Mouse (Mus musculus) heart, embryonic 15.5 days (tissue): ENCODE measurements around the gene Zfp422. TPM values are rescaled to one million over a fixed set of nuclear protein-coding genes. Genes with fewer than 3 reads are reported as not detected.
"Not testable (repeated sequence)": the region's sequence is repeated elsewhere in the genome, so short reads cannot be mapped to it uniquely, and the experiment has no call there.

Experiments
- ATAC-seq: fragments of 200-750 bp; cut with Nextera tagmentation; replicated peaks from 2 replicates; pipeline ENCODE4 v1.8.0; 2017; ENCODE audit warnings: low read depth, moderate TSS enrichment; ENCODE audit not compliant: insufficient number of reproducible peaks, insufficient read depth, low FRiP score
- H3K27ac ChIP-seq: fragments of 300-500 bp; sonication (generic); 2 replicates; pipeline ENCODE4 v1.5.1; 2015; ENCODE audit warnings: mild to moderate bottlenecking, inconsistent platforms
- H3K27me3 ChIP-seq: fragments of 300-500 bp; sonication (generic); 2 replicates; pipeline ENCODE4 v1.6.1; 2015; ENCODE audit warnings: inconsistent platforms
- H3K36me3 ChIP-seq: fragments of 300-500 bp; sonication (generic); 2 replicates; pipeline ENCODE4 v1.6.1; 2015; ENCODE audit warnings: mild to moderate bottlenecking, inconsistent platforms
- H3K4me1 ChIP-seq: fragments of 300-500 bp; sonication (generic); replicated peaks from 2 replicates; pipeline ENCODE4 v1.6.1; 2015; ENCODE audit warnings: inconsistent platforms
- H3K4me2 ChIP-seq: fragments of 300-500 bp; sonication (generic); 2 replicates; pipeline ENCODE4 v1.6.1; 2015; ENCODE audit warnings: inconsistent platforms, mild to moderate bottlenecking, moderate library complexity
- H3K4me3 ChIP-seq: fragments of 300-500 bp; sonication (generic); 2 replicates; pipeline ENCODE4 v1.5.1; 2015; ENCODE audit warnings: mild to moderate bottlenecking, inconsistent platforms
- H3K9ac ChIP-seq: fragments of 300-500 bp; sonication (generic); 2 replicates; pipeline ENCODE4 v1.6.1; 2015; ENCODE audit warnings: mild to moderate bottlenecking, inconsistent platforms
- H3K9me3 ChIP-seq: fragments of 300-500 bp; sonication (generic); replicated peaks from 2 replicates; pipeline ENCODE4 v1.6.1; 2016; ENCODE audit warnings: inconsistent platforms
- WGBS: fragments of 180-500 bp; shearing (Covaris S2); methylation state at CpG from one replicate; pipeline ENCODE4 v1.1.7; 2015; ENCODE audit warnings: mixed read lengths; 5-methylcytosine and 5-hydroxymethylcytosine counted together
- microRNA-seq: library from miRNA; unstranded; fragments of <30 nt; microRNA quantifications from one replicate; pipeline ENCODE4, GENCODE M21; 2016
- polyA plus RNA-seq: library from polyadenylated mRNA; unstranded; fragments of >200 nt; fragmentation: Nextera tagmentation; extraction: Ambion mirVana; gene quantifications from 2 replicates; pipeline ENCODE4 v1.2.1, GENCODE M21; 2015

The Zfp422 gene
- polyA plus RNA-seq, 1 experiment from 2014 or later = 74.8 TPM

DNA sequence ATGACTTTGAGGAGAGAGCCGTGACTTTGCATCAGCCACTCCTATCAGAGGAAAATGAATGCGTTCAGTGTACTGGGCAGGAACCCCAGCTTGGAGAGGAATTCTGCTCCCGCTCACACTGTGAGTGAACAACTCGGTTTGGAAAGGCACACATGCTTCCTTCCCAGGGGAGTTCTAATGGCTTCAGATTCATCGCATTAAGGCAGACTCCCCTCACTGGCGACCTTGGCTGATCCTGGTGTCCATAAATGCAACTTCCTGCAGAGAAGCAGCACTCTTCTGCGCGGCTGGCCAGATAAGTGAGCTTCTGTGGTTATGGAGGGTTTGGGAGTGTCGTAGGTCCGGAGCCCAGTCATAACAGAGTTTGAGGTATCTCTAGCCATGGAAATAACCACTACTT, 967 bp upstream of the Zfp422 start:
- peaks cover 17% of the 10 kb centered on the region for H3K36me3 ChIP-seq
- H3K27me3 ChIP-seq = no peaks in the 10 kb centered on the region
- no peak for ATAC-seq
- H3K4me2 ChIP-seq = no peak overlapping the region
- peaks cover 19% of the 10 kb centered on the region for H3K4me1 ChIP-seq
- WGBS = 79% methylated on average over 10 of the region's 10 CpGs
- no peak overlapping the region for H3K9ac ChIP-seq
- no peaks in the 10 kb centered on the region for H3K9me3 ChIP-seq
- no peak overlapping the region for H3K4me3 ChIP-seq
- H3K27ac ChIP-seq = no peak overlapping the region

DNA sequence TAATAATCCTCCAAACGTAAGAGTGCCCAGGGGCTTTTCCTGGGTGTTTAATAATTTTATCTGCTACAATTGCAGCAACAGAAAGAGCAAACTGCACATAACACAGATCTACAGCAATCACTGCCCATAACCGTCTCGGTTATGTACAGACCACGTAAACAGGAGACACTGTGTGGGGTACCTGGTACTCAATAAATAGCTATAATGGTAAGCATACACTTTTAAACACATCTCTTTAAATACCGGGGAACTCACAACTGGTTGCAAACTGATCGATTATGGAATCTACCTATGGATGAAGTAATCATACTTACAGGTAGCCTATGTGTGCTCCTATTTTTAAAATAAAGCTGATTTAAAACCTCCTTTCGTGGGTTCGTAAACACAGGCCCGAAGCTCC, 704 bp downstream of the Zfp422 start:
- no peaks in the 10 kb centered on the region for H3K27me3 ChIP-seq
- peak overlapping the region; percentile 82 for H3K9ac ChIP-seq
- peak overlapping the region; percentile 85 for H3K27ac ChIP-seq
- H3K9me3 ChIP-seq = no peaks in the 10 kb centered on the region
- 16% methylated on average over 9 of the region's 9 CpGs for WGBS
- peak overlapping the region; percentile 66 for H3K4me2 ChIP-seq
- H3K4me3 ChIP-seq = peak overlapping the region; percentile 79
- peaks cover 21% of the 10 kb centered on the region for H3K36me3 ChIP-seq
- H3K4me1 ChIP-seq = peaks cover 13% of the 10 kb centered on the region; the same call in 1 of the 2 replicates
- no peak for ATAC-seq

DNA sequence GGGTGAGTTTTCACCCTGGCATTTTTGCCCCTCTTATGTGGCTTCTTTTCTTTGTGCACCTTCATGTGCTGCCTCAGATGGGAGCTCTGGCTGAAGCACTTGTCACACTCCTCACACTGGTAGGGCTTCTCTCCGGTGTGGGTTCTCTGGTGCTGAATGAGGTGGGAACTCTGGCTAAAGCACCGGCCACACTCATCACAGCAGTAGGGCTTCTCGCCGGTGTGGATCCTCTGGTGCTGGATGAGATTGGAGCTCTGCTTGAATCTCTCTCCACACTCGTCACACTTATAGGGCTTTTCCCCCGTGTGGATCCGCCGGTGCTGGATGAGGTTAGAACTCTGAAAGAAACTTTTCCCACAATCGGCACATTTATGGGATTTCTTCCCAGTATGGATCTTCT, 2.4 kb downstream of the Zfp422 start:
- not testable (repeated sequence) for H3K4me3 ChIP-seq, H3K27ac ChIP-seq, H3K27me3 ChIP-seq, ATAC-seq, H3K4me2 ChIP-seq, H3K9me3 ChIP-seq, H3K9ac ChIP-seq
- Histone ChIP-seq H3K4me1 (peaks cover 13% of the 10 kb centered on the region; the same call in 1 of the 2 replicates), H3K36me3 (peaks cover 21% of the 10 kb centered on the region)
- WGBS = 97% methylated on average over 9 of the region's 9 CpGs

DNA sequence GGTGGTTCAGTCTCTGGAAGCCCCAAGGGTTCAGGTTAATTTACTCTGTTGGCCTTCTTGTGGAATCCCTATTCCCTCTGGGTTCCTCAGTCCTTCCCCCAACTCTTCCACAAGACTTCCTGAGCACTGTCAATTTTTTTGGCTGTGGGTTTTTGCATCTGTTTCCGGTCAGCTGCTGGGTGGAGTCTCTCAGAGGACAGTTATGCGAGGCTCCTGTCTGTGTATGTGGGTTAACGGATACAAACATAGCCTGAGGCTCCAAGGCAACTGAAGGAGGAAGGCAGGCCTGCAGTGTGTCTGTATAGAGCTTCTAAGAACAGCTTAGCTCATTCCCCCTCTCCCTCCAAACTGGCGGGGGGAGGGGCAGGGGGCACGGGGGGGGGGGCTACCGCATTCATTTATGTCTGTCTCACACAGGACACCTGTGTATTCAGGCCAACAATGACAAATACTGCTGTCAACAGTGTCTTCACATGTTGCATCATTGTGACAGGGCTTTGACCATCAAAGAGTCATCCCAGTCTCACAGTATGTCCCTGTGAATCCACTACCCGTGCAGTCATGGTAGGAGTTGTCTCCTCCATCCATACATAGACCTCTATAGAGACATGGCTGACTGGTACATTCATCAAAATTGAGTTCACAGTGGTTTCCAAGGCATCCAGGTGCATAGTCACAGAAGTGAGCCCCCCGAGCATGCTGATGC, 7.3 kb downstream of the Zfp422 start:
- Histone ChIP-seq H3K27ac (no peak overlapping the region), H3K9me3 (no peaks in the 10 kb centered on the region), H3K4me3 (no peak overlapping the region), H3K36me3 (peaks cover 16% of the 10 kb centered on the region), H3K4me1 (no peaks in the 10 kb centered on the region), H3K27me3 (no peaks in the 10 kb centered on the region), H3K4me2 (no peak overlapping the region), H3K9ac (no peak overlapping the region)
- ATAC-seq = no peak
- 61% methylated on average over 8 of the region's 8 CpGs for WGBS

DNA sequence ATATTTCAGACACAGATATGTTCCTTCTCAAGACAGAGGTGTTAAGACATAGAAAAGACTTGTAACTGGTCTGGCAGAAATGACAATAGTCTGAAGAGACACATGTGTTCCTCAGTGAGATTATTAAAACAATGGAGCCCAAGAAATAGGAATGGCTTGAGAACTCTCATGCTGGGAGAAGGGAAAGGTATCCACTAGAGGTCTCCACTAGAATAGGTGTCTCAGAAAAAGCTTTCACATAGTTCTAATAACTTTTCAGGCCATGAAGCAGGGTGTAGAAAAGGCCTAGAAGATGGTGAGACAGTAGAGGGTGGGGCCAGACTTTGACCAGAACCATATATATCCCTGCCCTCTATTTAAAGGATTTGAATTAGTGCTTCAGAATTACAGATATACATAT, 10.7 kb downstream of the Zfp422 start:
- no peaks in the 10 kb centered on the region for H3K36me3 ChIP-seq
- no peaks in the 10 kb centered on the region for H3K27me3 ChIP-seq
- no peak overlapping the region for H3K9ac ChIP-seq
- no peak overlapping the region for H3K4me2 ChIP-seq
- H3K9me3 ChIP-seq = no peaks in the 10 kb centered on the region
- no peak for ATAC-seq
- H3K4me1 ChIP-seq = no peaks in the 10 kb centered on the region
- no peak overlapping the region for H3K4me3 ChIP-seq
- H3K27ac ChIP-seq = no peak overlapping the region

DNA sequence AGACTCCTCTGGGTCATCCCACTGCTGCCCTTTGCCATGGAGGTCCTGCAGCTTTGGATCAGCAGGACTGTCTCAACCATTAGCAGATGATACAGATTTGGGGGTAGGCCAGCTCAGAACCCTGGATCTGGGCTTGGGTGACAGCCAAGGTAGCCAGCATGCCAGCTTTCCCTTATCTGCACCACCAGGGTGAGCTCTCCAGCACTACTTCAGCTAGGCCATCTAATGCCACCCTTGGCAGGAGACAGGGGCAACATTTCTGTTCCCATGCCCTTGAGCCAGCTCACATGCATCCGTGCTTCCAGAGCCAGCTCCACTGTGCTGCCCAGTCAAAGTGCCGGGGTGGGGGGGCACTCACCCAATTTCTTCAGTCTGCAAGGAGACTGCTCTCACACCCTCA, 13.1 kb downstream of the Zfp422 start:
- Histone ChIP-seq H3K4me1 (no peaks in the 10 kb centered on the region), H3K4me2 (no peak overlapping the region), H3K27me3 (no peaks in the 10 kb centered on the region), H3K9ac (no peak overlapping the region), H3K27ac (no peak overlapping the region), H3K9me3 (no peaks in the 10 kb centered on the region), H3K4me3 (no peak overlapping the region), H3K36me3 (no peaks in the 10 kb centered on the region)
- WGBS = 71% methylated on average over 2 of the region's 2 CpGs
- ATAC-seq = no peak

DNA sequence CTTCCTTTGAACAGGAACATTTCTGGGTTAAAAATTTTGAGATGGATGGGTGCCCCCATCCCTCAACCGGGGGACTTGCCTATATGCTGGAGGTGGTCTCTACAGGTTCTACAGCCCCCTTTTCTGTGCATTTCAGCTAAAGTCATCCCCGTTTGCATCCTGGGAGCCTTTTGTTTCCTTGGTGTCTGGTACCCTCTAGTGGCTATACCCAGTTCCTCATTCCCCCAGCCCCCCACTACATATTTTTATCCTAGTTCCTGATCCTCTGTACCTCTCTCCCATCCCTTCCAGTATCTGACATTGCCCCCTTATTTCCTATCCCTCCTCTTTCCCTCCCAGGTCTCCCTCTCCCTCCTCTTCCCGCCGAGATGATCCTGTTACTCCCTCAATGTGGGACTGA, 21.6 kb downstream of the Zfp422 start:
- no peak overlapping the region for H3K9ac ChIP-seq
- no peak overlapping the region for H3K4me3 ChIP-seq
- H3K36me3 ChIP-seq = no peaks in the 10 kb centered on the region
- H3K9me3 ChIP-seq = no peaks in the 10 kb centered on the region
- H3K27me3 ChIP-seq = peaks cover 5% of the 10 kb centered on the region; the same call in 1 of the 2 replicates
- H3K27ac ChIP-seq = no peak overlapping the region
- H3K4me2 ChIP-seq = no peak overlapping the region
- WGBS = 30% methylated on average over 4 of the region's 4 CpGs
- H3K4me1 ChIP-seq = no peaks in the 10 kb centered on the region
- ATAC-seq = no peak

DNA sequence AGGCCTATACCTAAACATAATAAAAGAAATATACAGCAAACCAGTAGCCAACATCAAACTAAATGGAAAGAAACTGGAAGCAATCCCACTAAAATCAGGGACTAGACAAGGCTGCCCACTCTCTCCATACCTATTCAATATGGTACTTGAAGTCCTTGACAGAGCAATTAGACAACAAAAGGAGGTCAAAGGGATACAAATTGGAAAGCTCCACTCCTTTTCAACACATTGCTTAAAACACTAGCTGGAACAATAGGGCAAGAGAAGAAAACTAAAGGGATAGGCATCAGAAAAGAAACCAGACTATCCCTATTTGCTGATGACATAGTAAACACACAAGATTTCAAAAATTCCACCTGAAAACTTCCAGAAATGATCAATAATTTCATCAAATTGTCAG, 27.8 kb downstream of the Zfp422 start:
- H3K4me1 ChIP-seq, H3K4me3 ChIP-seq, H3K36me3 ChIP-seq, H3K9ac ChIP-seq, H3K27me3 ChIP-seq, ATAC-seq, H3K27ac ChIP-seq, H3K4me2 ChIP-seq, H3K9me3 ChIP-seq: not testable (repeated sequence)

DNA sequence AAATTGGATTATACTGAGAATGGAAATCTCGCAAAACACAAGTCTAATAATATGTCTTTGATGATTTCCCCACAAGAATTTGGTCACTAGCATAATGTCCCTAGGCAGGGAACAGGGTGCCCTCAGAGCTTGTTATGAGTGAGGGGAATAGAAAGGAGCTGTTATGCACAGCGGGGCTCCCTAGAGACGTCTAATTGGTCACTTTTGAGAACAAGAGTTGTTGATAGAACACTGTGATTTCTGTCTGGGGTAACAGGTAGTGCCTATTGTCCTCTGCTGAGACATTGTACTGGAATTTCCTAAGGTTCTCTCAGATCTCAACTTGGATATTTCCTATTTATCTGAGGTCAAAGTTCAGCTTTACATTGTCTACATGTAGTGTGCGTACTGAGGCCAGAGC, 44.7 kb downstream of the Zfp422 start, which contains the start of gene Olfr215:
Gene Olfr215 (minus strand): TSS at position 101 of the 400 bp plus-strand sequence.
- H3K9ac ChIP-seq = no peak within 1 kb of the TSS
- no peaks in the 10 kb centered on the region for H3K36me3 ChIP-seq
- H3K27ac ChIP-seq = no peak within 1 kb of the TSS
- no peaks in the 10 kb centered on the region for H3K27me3 ChIP-seq
- ATAC-seq = no peak
- no peak within 1 kb of the TSS for H3K4me2 ChIP-seq
- H3K4me1 ChIP-seq = no peaks in the 10 kb centered on the region
- no peak within 1 kb of the TSS for H3K4me3 ChIP-seq
- 71% methylated on average over 4 of the region's 4 CpGs for WGBS
- no peaks in the 10 kb centered on the region for H3K9me3 ChIP-seq

Small RNA genes lying within 50 kb of the gene (microRNA-seq; reads per million reads assigned to microRNA genes)
- 1.1 reads per million for gene Mir7043

Other genes with a start within 250 kb of the Zfp422 start
- 2.3 and 2.4 TPM in 2 replicates for gene Alox5, start 167.8 kb downstream of the Zfp422 start, polyA plus RNA-seq
- gene Olfr211, start 139.9 kb downstream of the Zfp422 start, polyA plus RNA-seq = not detected in 2 replicates
- gene Olfr212, start 122.5 kb downstream of the Zfp422 start, polyA plus RNA-seq = 0.04 and 0.05 TPM in 2 replicates
- not detected in 2 replicates for gene Olfr213, start 90.5 kb downstream of the Zfp422 start, polyA plus RNA-seq
- gene Gm5580, start 77.9 kb downstream of the Zfp422 start, polyA plus RNA-seq = 0.23 and 0.68 TPM in 2 replicates
- not detected in 2 replicates for gene Olfr214, start 74.8 kb downstream of the Zfp422 start, polyA plus RNA-seq
- gene Olfr215, start 44.8 kb downstream of the Zfp422 start, polyA plus RNA-seq = not detected in 2 replicates
- 45.9 and 54.2 TPM in 2 replicates for gene Depp1, start 21.6 kb upstream of the Zfp422 start, polyA plus RNA-seq
- 6.5 and 7.3 TPM in 2 replicates for gene Rassf4, start 45.0 kb upstream of the Zfp422 start, polyA plus RNA-seq
- 0.04 and 0.08 TPM in 2 replicates for gene Tmem72, start 87.9 kb upstream of the Zfp422 start, polyA plus RNA-seq